Mouse (Mus musculus) MEL (cell line): ENCODE data around the gene Adam8. TPM values are rescaled to one million over a fixed set of nuclear protein-coding genes. Genes with fewer than 3 reads are reported as not detected.

Experiments
- DNase-seq: peaks from one replicate; pipeline ENCODE4 v3.0.0; 2011; ENCODE audit warnings: low read depth, low spot score
- H3K27ac ChIP-seq: 2 replicates; pipeline ENCODE4 v1.5.1; 2012; ENCODE audit warnings: low read depth, mild to moderate bottlenecking, control low read depth, low read length, moderate library complexity; ENCODE audit not compliant: control insufficient read depth
- H3K27me3 ChIP-seq, 2 experiments: fragments of 150-350 bp in 1 of 2; sonication (generic) in 1 of 2; 2 replicates each; pipeline ENCODE4 v1.6.1; 2012; ENCODE audit warnings: low read length in 2 of 2, mild to moderate bottlenecking in 2 of 2, improper control_type of control experiment in 1 of 2, moderate library complexity in 1 of 2; ENCODE audit not compliant: insufficient read depth in 2 of 2, control insufficient read depth in 1 of 2
- H3K36me3 ChIP-seq, 2 experiments: 2 replicates each; pipeline ENCODE4 v1.6.1; 2012 to 2014; ENCODE audit warnings: low read length in 2 of 2, improper control_type of control experiment in 1 of 2, inconsistent platforms in 1 of 2, mild to moderate bottlenecking in 1 of 2; ENCODE audit not compliant: insufficient read depth in 2 of 2, control insufficient read depth in 1 of 2
- H3K4me1 ChIP-seq, 2 experiments: fragments of 150-350 bp in 1 of 2; sonication (generic) in 1 of 2; 2 replicates each; pipeline ENCODE4 v1.6.1; 2012; ENCODE audit warnings: low read length in 2 of 2, improper control_type of control experiment in 1 of 2, mild to moderate bottlenecking in 1 of 2; ENCODE audit not compliant: insufficient read depth in 2 of 2, control insufficient read depth in 1 of 2
- H3K4me3 ChIP-seq, 2 experiments: fragments of 150-350 bp in 1 of 2; sonication (generic) in 1 of 2; 2 replicates each; pipeline ENCODE4 v1.5.1; 2012; ENCODE audit warnings: low read depth in 2 of 2, low read length in 2 of 2, mild to moderate bottlenecking in 2 of 2, moderate library complexity in 2 of 2, control low read depth in 1 of 2, improper control_type of control experiment in 1 of 2; ENCODE audit not compliant: control insufficient read depth in 1 of 2, insufficient read depth in 1 of 2
- H3K79me2 ChIP-seq: 2 replicates; pipeline ENCODE4 v1.6.1; 2012; ENCODE audit warnings: mild to moderate bottlenecking, low read length, moderate library complexity; ENCODE audit not compliant: control insufficient read depth, poor library complexity, insufficient read depth
- H3K9ac ChIP-seq: 2 replicates; pipeline ENCODE4 v1.6.1; 2012; ENCODE audit warnings: low read depth, mild to moderate bottlenecking, control low read depth, low read length, moderate library complexity; ENCODE audit not compliant: control insufficient read depth, poor library complexity, severe bottlenecking
- H3K9me3 ChIP-seq: fragments of 150-350 bp; sonication (generic); replicated peaks from 2 replicates; pipeline ENCODE4 v1.6.1; 2012; ENCODE audit warnings: mild to moderate bottlenecking, low read length, improper control_type of control experiment, moderate library complexity; ENCODE audit not compliant: insufficient read depth
- BHLHE40 ChIP-seq: IDR thresholded peaks from 2 replicates; pipeline ENCODE4 v1.6.1; 2012; ENCODE audit warnings: low read depth, mild to moderate bottlenecking, inconsistent platforms, low read length, improper control_type of control experiment, borderline replicate concordance
- CHD2 ChIP-seq: IDR thresholded peaks from 2 replicates; pipeline ENCODE4 v1.6.1; 2011; ENCODE audit warnings: low read length, improper control_type of control experiment
- CTCF ChIP-seq, 3 experiments: IDR thresholded peaks in 2 of 3; conservative IDR thresholded peaks in 1 of 3; 2 replicates each; pipeline ENCODE4 v1.5.1; 2011 to 2012; ENCODE audit warnings: low read length in 3 of 3, low read depth in 2 of 3, mild to moderate bottlenecking in 2 of 3, improper control_type of control experiment in 1 of 3, inconsistent platforms in 1 of 3, mixed read lengths in 1 of 3, moderate library complexity in 1 of 3; ENCODE audit not compliant: control insufficient read depth in 1 of 3, insufficient read depth in 1 of 3, poor library complexity in 1 of 3, severe bottlenecking in 1 of 3
- EP300 ChIP-seq, 2 experiments: IDR thresholded peaks; 2 replicates each; pipeline ENCODE4 v1.6.1; 2011; ENCODE audit warnings: improper control_type of control experiment in 2 of 2, low read length in 2 of 2, low read depth in 1 of 2, mild to moderate bottlenecking in 1 of 2
- ETS1 ChIP-seq: IDR thresholded peaks from 2 replicates; pipeline ENCODE4 v1.6.1; 2012; ENCODE audit warnings: low read depth, mild to moderate bottlenecking, inconsistent platforms, low read length, improper control_type of control experiment, moderate library complexity
- HCFC1 ChIP-seq: IDR thresholded peaks from 2 replicates; pipeline ENCODE4 v1.6.1; 2012; ENCODE audit warnings: low read depth, mild to moderate bottlenecking, inconsistent platforms, low read length, improper control_type of control experiment, moderate library complexity
- JUND ChIP-seq: IDR thresholded peaks from 2 replicates; pipeline ENCODE4 v1.6.1; 2011; ENCODE audit warnings: low read depth, mild to moderate bottlenecking, improper control_type of control experiment, low read length
- MAFK ChIP-seq: IDR thresholded peaks from 2 replicates; pipeline ENCODE4 v1.6.1; 2011; ENCODE audit warnings: low read depth, mild to moderate bottlenecking, low read length, improper control_type of control experiment, borderline replicate concordance
- MAZ ChIP-seq: IDR thresholded peaks from 2 replicates; pipeline ENCODE4 v1.6.1; 2012; ENCODE audit warnings: low read depth, mild to moderate bottlenecking, inconsistent platforms, low read length, improper control_type of control experiment
- NRF1 ChIP-seq: IDR thresholded peaks from 2 replicates; pipeline ENCODE4 v1.6.1; 2014; ENCODE audit warnings: low read depth, mild to moderate bottlenecking, inconsistent platforms, low read length, improper control_type of control experiment, moderate library complexity; ENCODE audit not compliant: poor library complexity, insufficient read depth, severe bottlenecking
- POLR2A ChIP-seq, 2 experiments: IDR thresholded peaks; 2 replicates each; pipeline ENCODE4 v1.6.1; 2011 to 2012; ENCODE audit warnings: low read length in 2 of 2, mild to moderate bottlenecking in 2 of 2, control low read depth in 1 of 2, improper control_type of control experiment in 1 of 2, low read depth in 1 of 2, moderate library complexity in 1 of 2; ENCODE audit not compliant: control insufficient read depth in 1 of 2, insufficient read depth in 1 of 2, poor library complexity in 1 of 2
- RAD21 ChIP-seq: IDR thresholded peaks from 2 replicates; pipeline ENCODE4 v1.6.1; 2011; ENCODE audit warnings: mild to moderate bottlenecking, low read depth, low read length, improper control_type of control experiment
- SIN3A ChIP-seq: IDR thresholded peaks from 2 replicates; pipeline ENCODE4 v1.6.1; 2012; ENCODE audit warnings: low read length, improper control_type of control experiment, inconsistent platforms
- TCF12 ChIP-seq: IDR thresholded peaks from 2 replicates; pipeline ENCODE4 v1.6.1; 2014; ENCODE audit warnings: low read depth, mild to moderate bottlenecking, inconsistent platforms, low read length, improper control_type of control experiment, moderate library complexity
- UBTF ChIP-seq: IDR thresholded peaks from 2 replicates; pipeline ENCODE4 v1.6.1; 2012; ENCODE audit warnings: low read depth, mild to moderate bottlenecking, inconsistent platforms, low read length, improper control_type of control experiment, moderate library complexity, borderline replicate concordance; ENCODE audit not compliant: insufficient read depth
- USF1 ChIP-seq: IDR thresholded peaks from 2 replicates; pipeline ENCODE4 v1.6.1; 2014; ENCODE audit warnings: low read depth, mild to moderate bottlenecking, inconsistent platforms, low read length, improper control_type of control experiment, moderate library complexity
- ZC3H11A ChIP-seq: IDR thresholded peaks from 2 replicates; pipeline ENCODE4 v1.6.1; 2012; ENCODE audit warnings: low read depth, mild to moderate bottlenecking, inconsistent platforms, low read length, improper control_type of control experiment
- ZMIZ1 ChIP-seq: IDR thresholded peaks from 2 replicates; pipeline ENCODE4 v1.6.1; 2012; ENCODE audit warnings: low read depth, mild to moderate bottlenecking, inconsistent platforms, low read length, improper control_type of control experiment, moderate library complexity
- ZNF384 ChIP-seq: IDR thresholded peaks from 2 replicates; pipeline ENCODE4 v1.6.1; 2012; ENCODE audit warnings: low read depth, mild to moderate bottlenecking, inconsistent platforms, low read length, improper control_type of control experiment
- polyA plus RNA-seq, 2 experiments: library from polyadenylated mRNA; stranded (reverse) in 1 of 2; unstranded in 1 of 2; fragments of >175 nt in 1 of 2; fragments of >200 nt in 1 of 2; gene quantifications; 2 replicates each; pipeline versions ENCODE4 v1.2.1 to v1.2.4; 2012; ENCODE audit warnings: low replicate concordance in 2 of 2, low read depth in 1 of 2; ENCODE audit not compliant: insufficient read length in 2 of 2, insufficient read depth in 1 of 2, missing spikeins in 1 of 2
- total RNA-seq: library from RNA; depleted of rRNA; stranded (reverse); fragments of 300-350 nt; gene quantifications from 2 replicates; pipeline ENCODE4 v1.2.3, GENCODE M21; 2012

Gene Adam8
- total and polyA plus RNA-seq, 3 experiments = 0.39 to 0.50 TPM; not detected in 1

DNA sequence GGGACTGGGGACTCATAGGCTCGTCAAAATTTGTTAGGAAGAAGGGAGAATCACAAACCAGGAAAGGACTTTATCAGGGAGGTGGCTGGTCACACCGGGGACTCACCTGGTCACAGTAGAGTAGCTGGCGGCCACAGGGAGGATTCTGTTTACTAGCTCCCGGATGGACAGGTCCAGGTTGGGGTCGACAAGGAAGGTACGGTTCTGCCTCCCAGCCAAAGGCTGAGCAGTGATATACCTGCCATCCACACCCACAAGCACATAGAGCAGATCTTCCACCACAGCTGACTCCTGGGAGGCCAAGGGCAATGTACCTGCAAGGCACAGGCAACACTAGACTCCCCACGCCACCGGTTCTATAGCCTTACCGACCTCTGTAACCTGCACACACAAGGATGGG lies 15.4 kb upstream of the Adam8 start:
- Histone ChIP-seq H3K4me3 (no peak overlapping the region), H3K27ac (no peak overlapping the region), H3K4me1 (no peaks in the 10 kb centered on the region), H3K9me3 (no peaks in the 10 kb centered on the region), H3K9ac (no peak overlapping the region), H3K36me3 (peaks cover 0 to 7% of the 10 kb centered on the region in 2 experiments; a peak in 1 of 4 replicates), H3K79me2 (no peaks in the 10 kb centered on the region), H3K27me3 (no peaks in the 10 kb centered on the region)
- TF ChIP-seq MAFK (no peak), JUND (no peak), EP300 (IDR thresholded peaks at IDR 0.05; ENCODE audit: low read depth in 1 of 2, low read length in 2 of 2) (no peak), MAZ (no peak), CHD2 (no peak)
- no peak for DNase-seq

DNA sequence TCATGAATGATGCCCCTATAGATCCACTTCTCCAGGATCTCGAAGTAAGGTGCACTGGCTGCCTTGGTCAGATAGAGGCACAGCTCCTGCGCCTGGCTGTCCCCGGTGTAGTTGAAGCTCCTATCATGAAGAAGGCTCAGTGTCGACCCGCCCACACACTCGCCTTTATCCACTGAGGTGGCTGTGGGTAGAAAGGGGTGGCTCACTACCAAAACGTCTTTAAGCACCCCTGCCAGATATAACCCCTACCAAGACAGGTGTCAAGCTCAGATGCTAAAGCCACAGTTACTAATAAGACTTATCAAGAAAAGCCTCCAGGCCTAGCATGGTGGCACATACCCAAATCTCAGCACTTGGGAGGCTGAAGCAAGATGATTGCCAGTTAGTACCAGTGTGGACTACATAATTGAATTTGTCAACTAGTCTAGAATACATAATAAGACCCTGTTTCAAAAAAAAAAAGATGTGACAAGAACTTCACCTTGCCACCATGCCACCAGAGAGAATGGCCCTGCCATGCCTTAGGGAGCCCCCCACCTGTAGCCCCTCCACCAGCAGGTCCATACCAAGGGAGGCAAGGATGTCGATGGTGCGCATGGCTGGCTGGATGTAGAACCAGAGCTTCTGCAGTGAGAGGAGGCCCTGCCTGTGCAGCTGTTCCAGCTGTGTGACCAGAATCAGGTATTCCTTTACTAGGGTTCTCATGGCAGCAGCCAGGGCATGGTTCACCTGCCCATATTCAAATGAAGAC lies 14.7 kb upstream of the Adam8 start:
- no peak for DNase-seq
- Histone ChIP-seq H3K27me3 (no peaks in the 10 kb centered on the region), H3K27ac (no peak overlapping the region), H3K4me3 (no peak overlapping the region), H3K36me3 (peaks cover 0 to 8% of the 10 kb centered on the region in 2 experiments; a peak in 1 of 4 replicates), H3K9me3 (no peaks in the 10 kb centered on the region), H3K79me2 (no peaks in the 10 kb centered on the region), H3K4me1 (no peaks in the 10 kb centered on the region), H3K9ac (no peak overlapping the region)
- no peak for TF ChIP-seq CHD2
- TF ChIP-seq RAD21 = no peak
- no peak for TF ChIP-seq CTCF (IDR thresholded peaks at IDR 0.05 in 2 of 3, conservative IDR thresholded peaks at IDR 0.05 in 1 of 3; ENCODE audit: control insufficient read depth in 1 of 3, insufficient read depth in 1 of 3, low read depth in 2 of 3, low read length in 3 of 3, poor library complexity in 1 of 3, severe bottlenecking in 1 of 3)
- no peak for TF ChIP-seq USF1

DNA sequence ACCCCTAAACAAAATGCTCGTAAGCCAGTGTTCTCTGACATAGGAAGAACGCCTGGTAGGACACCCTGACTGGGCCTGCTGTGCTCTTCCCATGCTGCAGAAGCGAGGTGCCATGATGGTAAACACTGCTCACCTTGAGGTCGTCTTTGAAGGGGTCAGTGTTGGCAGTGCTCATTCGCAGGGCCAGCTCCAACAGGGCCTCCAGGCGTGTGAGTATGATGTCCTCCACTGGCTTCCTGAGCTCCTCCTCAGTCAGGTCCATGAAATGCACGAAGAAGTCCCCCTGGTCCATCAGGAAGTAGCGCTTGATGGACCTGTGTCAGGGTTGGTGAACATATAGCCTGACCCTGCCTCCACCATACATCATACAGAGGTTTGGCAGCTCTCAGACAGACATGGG lies 12.3 kb upstream of the Adam8 start:
- no peaks in the 10 kb centered on the region for H3K4me1 ChIP-seq
- no peaks in the 10 kb centered on the region for H3K27me3 ChIP-seq
- H3K27ac ChIP-seq = no peak overlapping the region
- no peaks in the 10 kb centered on the region for H3K9me3 ChIP-seq
- H3K79me2 ChIP-seq = no peaks in the 10 kb centered on the region
- H3K4me3 ChIP-seq = no peak overlapping the region
- TF ChIP-seq CTCF (IDR thresholded peaks at IDR 0.05 in 2 of 3, conservative IDR thresholded peaks at IDR 0.05 in 1 of 3; ENCODE audit: control insufficient read depth in 1 of 3, insufficient read depth in 1 of 3, low read depth in 2 of 3, low read length in 3 of 3, poor library complexity in 1 of 3, severe bottlenecking in 1 of 3) (no peak), UBTF (no peak), ZMIZ1 (no peak), TCF12 (no peak), HCFC1 (no peak), SIN3A (no peak), ZNF384 (no peak), NRF1 (no peak), ETS1 (no peak), POLR2A (IDR thresholded peaks at IDR 0.05; ENCODE audit: control insufficient read depth in 1 of 2, insufficient read depth in 1 of 2, low read depth in 1 of 2, low read length in 2 of 2, poor library complexity in 1 of 2) (no peak), ZC3H11A (no peak), BHLHE40 (no peak)
- no peak for DNase-seq
- H3K36me3 ChIP-seq = peaks cover 0 to 4% of the 10 kb centered on the region in 2 experiments; a peak in 2 of 4 replicates
- H3K9ac ChIP-seq = no peak overlapping the region
